Mouse (Mus musculus) telencephalon, adult 2 months (tissue): Measurements from ENCODE around the gene Morn3.

Experiments
- DNase-seq: peaks from one replicate; pipeline ENCODE4 v3.0.0-alpha.2; 2011; ENCODE audit warnings: low read depth, low spot score

Morn3 gene

DNA sequence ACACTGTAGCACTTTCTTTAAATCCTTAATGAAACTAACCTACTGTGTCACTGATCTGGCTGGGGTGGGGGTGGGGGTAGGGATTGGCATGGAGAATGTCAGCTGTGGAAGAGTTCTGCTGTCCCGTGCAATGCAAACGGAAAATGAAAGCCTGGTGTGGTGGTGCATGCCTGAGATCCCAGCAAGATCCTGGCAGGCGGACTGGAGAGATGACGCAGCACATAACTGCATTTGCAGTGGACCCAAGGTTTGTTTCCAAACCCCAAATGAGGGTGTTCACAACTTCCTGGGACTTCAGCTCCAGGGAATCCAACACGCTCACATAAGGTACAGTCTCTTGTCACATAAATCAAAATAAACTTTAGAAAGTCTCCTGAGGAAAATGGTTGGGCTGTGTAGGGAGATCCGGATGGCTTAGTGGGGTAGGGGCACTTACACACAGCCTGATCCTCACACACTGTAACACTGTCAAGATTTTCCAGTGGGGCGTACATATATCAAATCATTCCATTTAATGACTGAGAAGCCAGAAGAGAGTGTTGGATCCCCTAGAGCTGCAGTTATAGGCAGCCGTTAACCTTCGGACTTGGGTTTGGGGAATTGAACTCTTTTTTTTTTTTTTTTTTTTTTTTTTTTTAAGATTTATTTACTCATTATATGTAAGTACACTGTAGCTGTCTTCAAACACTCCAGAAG is 14.0 kb upstream of the Morn3 start:
- DNase-seq: no peak

- no peak for DNase-seq
Observed at GRCm38 (mm10) chr5:123059757-123060520, 13.1 kb upstream of the Morn3 start.

DNA sequence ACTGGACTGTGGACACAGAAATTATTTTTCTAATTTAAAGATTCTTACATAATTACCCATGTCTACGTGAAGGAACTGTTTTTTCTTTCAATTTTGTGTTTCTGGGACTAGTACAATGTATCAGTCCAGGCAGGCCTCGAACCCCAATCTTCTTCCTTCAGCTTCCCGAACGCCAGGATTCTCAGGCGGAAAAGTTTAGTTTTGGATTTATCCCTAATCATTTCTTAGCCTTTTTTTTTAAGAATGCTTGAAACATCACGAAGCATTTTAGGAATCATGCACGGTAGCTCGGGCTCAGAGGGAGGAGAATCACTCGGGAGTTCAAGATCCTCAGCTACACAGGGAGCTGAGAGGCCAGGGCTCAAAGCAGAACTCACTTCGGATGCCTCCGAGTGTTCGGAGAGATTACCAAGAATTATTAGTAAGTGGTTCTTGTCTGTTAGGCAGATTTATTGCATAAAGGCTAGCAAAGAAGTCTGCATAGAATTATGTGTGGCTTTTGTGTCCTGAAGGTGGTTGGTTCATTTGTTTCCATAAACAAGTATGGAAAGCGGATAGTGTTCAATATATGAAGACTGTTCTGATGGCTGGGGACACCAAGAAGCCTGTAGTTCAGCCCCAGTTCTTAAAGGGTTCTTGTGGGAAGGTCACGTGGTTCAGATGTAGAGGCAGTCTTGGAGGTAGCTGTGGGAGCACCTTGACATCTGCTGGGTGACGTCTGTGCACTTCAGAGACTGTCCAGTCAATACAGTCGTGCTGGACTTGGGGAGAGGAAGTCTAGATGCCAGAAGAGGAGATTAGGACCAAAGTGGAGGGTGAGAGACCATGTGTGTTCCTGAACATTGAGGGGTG is 11.7 kb upstream of the Morn3 start:
- no peak for DNase-seq

DNA sequence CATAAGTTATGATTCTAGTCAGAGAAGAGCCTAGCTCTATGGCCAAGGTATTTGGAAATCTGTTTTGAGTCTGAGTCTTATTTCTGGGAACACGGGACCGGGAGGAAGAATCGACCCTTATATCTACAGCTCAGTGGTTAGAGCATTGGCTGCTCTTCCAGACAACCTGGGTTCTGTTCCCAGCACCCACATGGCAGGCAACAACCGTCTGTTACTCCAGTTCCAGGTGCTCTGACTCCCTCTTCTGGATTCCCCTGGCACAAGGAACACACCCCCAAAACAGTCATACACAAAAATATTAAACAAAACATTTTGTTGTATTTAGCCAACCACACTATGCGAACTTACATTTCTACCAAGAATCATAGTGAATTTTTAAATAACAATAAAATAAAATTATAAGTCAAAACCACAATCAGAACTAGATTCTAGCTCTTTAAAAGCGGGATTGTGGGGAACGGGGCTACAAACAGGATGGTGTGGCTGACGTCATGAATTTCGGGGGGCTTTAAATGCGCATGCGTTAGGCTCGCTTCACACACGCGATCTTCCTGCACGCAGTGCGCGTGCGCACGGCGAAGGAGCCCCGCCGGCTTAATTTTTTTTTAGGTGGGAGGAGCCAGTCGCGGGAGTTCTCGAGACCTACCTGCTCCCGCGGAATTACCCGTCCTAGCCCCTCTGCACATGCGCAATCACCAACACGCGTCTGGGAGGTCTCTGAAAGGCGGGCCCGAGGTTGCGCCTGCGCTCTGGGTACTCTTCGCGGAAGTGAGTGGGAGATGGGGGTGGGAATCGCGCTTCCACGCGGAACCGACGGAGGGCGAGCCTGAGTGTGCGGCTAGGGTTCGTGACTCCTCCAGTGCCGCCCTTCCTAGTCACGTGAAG is 10.8 kb upstream of the Morn3 start:
- peak; percentile 99 for DNase-seq

GRCm38 (mm10) chr5:123051736-123052135 is 4.9 kb upstream of the Morn3 start:
- no peak for DNase-seq

GRCm38 (mm10) chr5:123050918-123051317 is 4.1 kb upstream of the Morn3 start:
- no peak for DNase-seq

DNA sequence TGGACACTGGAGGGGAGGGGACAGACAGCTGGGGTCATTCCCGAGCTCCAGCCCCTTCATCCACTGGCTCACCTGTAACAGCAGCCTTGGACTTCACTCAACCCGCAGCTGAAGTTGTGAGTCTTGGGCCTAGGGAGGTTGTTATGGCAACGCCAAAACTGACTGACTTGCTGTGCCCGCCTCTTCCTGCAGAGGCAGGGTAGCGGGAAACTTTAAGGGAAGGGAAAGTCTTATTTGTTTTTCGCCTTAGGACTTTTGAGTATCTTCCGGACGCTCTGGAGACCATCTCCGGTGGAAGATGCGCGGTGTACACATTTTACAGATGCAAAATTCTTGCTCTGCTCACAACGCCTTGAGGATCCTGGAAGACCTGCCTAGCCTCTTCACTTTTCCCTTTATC is 2.5 kb upstream of the Morn3 start:
- DNase-seq: no peak

DNA sequence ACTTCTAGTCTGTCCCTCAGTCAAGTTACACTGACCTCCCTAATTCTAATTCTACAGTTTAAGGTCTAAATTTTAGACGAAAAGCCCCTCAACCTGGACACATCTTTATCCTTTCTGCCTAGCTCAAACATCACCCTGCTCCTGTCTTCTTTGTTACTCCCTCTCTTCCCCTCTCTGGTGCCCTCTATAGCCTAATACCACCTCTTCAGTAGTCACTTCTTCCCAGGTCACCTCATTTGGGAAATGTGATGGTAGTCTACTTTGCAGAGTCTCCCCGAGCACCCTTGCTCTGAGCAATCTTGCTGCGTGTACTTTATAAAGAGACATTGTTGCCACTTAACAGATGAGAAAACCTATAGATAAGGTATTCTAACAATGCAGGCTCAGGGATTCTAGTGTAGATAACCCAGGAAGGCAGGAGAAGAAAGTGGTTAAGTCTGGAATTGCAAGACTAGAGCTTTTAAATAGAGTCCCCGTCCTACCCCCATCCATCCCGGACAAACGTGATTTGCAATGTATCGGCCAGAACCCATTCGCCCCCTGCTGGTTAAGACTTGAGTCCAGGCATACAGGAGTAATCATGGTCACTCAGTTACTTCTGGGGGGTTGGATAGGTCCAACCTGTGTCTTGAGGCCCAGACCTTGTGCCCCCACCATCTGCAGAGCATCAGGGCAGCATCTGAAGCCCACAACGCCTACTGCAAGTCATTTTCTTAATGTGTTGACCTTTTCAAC is 1.1 kb downstream of the Morn3 start:
- DNase-seq: peak; percentile 33

- no peak for DNase-seq
Observed at GRCm38 (mm10) chr5:123043856-123044255, 3.0 kb downstream of the Morn3 start.

DNA sequence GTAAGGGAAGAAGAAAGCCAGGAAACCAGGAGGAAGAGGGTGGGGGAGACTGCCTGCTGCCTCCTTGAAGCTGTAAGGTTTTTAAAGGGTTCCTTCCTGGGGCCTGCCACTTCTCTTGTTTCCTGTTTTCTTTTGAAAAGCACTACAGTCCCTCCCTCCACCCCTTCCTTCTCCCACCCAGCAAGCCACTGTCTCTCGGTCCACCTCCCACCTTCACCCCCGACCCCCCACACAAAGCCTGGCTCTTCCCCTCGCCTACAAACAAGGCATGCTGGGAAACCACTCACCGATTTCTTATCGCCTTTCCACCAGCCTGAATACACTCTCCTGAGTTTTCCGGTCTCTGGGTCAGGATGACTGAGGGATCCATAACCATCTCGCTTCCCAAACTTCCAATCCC is 6.0 kb downstream of the Morn3 start:
- no peak for DNase-seq

DNA sequence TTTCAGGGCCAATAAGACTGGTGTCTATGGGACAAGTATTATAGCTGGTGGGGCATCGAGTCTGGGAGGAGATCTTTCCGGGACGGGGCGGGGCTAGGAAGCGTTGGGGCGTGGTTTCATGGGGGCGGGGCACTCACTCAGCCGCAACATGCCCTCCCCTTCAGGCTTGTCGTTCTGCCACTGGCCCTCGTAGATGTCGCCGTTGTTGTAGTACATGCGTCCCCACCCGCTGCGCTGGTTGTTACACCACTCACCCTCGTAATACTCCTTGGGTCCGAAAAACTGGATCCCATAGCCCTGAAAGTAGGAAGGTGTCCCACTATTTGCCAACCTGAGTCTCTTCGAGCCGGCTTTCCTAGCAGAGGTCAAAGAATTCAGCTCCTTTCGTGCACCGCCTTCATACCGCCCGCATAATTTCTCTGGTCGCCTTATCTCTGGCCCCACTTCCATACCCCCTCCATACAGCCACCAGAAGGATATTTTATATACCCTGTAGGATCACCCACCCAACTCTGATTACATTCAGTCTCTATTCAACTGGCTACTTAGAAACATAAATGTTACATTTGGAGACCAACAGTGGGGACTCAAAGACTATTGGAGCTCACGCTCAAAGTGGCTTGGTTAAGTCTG is 7.6 kb downstream of the Morn3 start:
- DNase-seq: no peak

DNA sequence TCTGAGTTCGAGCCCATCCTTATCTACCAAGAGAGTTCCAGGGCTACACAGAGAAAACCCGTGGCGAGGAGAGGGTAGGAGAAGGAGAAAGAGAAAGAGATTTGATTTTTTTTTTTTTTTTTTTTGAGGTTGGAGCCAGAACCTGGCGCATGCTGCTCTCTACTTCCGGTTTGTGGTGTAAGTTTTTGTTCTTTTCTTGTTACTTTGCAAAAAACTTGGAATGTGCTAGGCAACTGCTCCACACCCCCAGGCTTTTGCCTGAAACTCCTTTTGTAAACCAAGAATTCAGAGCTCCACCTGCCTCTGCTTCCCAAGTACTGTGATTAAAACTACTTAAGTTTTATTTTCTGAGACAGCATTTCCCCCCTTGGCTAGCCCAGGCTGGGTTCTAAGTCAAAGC is 8.7 kb downstream of the Morn3 start:
- DNase-seq: no peak

GRCm38 (mm10) chr5:123035564-123035963 is 11.3 kb downstream of the Morn3 start:
- no peak for DNase-seq

DNA sequence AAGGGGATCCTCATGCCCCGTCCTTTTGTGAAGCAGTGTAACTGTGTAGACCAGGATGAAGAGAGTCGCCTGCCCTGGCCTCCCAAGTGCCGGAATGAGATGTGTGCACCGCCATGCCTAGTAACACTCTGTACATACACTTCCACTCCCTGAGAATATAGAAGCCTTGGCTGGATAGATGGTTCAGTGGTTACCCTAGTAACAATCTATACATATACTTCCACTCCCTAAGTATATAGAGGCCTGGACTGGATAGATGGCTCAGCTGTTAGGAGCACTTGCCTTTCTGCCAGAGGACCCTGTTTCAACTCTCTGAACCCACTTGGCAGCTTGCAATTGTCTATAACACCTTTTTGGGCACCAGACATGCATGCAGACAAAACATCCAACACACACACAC is 11.7 kb downstream of the Morn3 start:
- no peak for DNase-seq

- no peak for DNase-seq
Observed at GRCm38 (mm10) chr5:123033646-123034160, 13.1 kb downstream of the Morn3 start.

- DNase-seq: no peak
Observed at GRCm38 (mm10) chr5:123031312-123031711, 15.5 kb downstream of the Morn3 start.

DNA sequence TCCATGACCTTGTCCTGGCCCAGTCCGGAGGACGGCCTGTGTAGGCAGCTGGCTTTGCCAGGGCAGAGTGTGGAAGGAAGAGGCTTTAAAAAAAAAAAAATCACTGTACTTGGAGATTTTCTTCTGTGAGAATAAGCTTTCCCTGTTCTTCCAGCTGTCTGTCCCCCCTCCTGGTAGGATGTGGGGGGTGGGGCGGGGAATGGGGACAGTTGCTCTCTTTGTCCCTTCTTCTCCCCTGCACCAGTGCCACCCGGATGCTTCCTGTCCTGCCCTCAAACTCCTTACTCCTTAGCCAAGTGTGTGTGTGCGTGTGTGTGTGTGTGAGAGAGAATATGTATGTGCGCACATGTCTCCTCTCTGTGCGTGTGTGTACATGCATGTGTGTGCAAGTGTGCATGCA is 17.1 kb downstream of the Morn3 start:
- DNase-seq: no peak

DNA sequence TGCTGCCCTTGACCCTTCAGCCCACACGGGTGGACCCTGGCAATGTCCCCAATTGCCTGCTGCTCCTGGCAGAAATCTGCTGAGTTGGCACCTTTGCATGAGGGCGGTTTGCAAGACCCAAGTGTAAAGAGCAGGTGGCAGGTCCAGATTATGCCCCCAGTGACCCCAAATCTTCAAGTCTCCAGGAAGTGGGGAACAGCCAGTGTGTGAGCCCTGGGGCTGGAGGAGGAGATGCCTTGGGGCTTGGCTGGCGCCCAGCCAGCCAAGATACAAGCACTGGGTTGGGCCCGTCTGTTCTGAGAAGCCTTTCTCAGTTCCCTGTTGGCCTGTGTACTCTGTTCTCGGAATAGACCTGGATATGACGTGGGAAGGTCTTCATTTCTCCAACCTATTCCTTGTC is 19.4 kb downstream of the Morn3 start:
- no peak for DNase-seq

GRCm38 (mm10) chr5:123026414-123026813 is 20.4 kb downstream of the Morn3 start:
- no peak for DNase-seq

DNA sequence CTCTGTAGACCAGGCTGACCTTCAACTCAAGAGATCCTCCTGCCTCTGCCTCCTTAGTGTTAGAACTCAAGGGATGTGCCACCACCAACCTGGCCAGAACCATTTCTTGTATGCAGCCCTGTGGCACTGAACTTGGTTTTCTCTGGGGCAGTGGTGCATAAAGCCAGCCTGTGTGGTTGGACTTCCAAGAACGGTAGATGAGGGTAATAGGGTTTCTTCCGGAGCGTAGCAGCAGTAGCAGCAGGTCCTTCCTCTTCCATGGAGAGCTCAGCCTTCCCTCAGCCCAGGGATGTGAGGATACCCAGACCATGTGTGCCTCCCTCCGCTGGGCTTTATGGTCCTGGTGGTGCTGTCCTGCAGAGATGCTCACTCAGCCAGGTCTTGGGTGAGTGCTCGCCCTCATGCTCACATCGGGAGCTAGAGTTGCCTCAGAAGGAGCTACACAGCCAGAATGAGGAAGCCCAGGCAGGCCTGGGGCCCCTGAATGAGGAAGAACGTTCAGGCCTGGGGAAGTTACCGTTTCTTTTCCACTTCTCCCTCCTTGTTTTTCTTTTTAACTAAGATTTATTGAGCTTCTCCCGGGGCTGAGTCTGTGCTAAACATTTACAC is 21.7 kb downstream of the Morn3 start:
- DNase-seq: no peak
